Mouse (Mus musculus) hindbrain, postnatal 0 days (tissue): ENCODE results near the gene Chka. TPM values are rescaled to one million over a fixed set of nuclear protein-coding genes. Genes with fewer than 3 reads are reported as not detected.

Experiments
- ATAC-seq: fragments of 200-750 bp; cut with Nextera tagmentation; 2 replicates; pipeline ENCODE4 v1.8.0; 2017; ENCODE audit warnings: mild to moderate bottlenecking, moderate TSS enrichment, moderate library complexity
- DNase-seq: peaks from one replicate; pipeline ENCODE4 v3.0.0-alpha.2; 2015; ENCODE audit warnings: low spot score
- H3K27ac ChIP-seq: fragments of 300-500 bp; sonication (generic); 2 replicates; pipeline ENCODE4 v1.5.1; 2014; ENCODE audit warnings: mild to moderate bottlenecking
- H3K27me3 ChIP-seq: fragments of 300-500 bp; sonication (generic); 2 replicates; pipeline ENCODE4 v1.6.1; 2014; ENCODE audit warnings: low read length, mixed read lengths; ENCODE audit not compliant: insufficient read depth
- H3K36me3 ChIP-seq: fragments of 300-500 bp; sonication (generic); 2 replicates; pipeline ENCODE4 v1.6.1; 2014; ENCODE audit warnings: low read length, mixed read lengths; ENCODE audit not compliant: insufficient read depth
- H3K4me1 ChIP-seq: fragments of 300-500 bp; sonication (generic); 2 replicates; pipeline ENCODE4 v1.6.1; 2014; ENCODE audit warnings: antibody characterized with exemption, low read length, mixed read lengths; ENCODE audit not compliant: insufficient read depth
- H3K4me2 ChIP-seq: fragments of 300-500 bp; sonication (generic); 2 replicates; pipeline ENCODE4 v1.6.1; 2014; ENCODE audit warnings: low read depth, mild to moderate bottlenecking, low read length, moderate library complexity, mixed read lengths
- H3K4me3 ChIP-seq: fragments of 300-500 bp; sonication (generic); 2 replicates; pipeline ENCODE4 v1.5.1; 2014; ENCODE audit warnings: low read length
- H3K9ac ChIP-seq: fragments of 300-500 bp; sonication (generic); replicated peaks from 2 replicates; pipeline ENCODE4 v1.6.1; 2014; ENCODE audit warnings: mild to moderate bottlenecking, low read length, moderate library complexity, mixed read lengths
- H3K9me3 ChIP-seq: fragments of 300-500 bp; sonication (generic); 2 replicates; pipeline ENCODE4 v1.6.1; 2016; ENCODE audit warnings: low read length, mixed read lengths
- CTCF ChIP-seq: IDR thresholded peaks from 2 replicates; pipeline ENCODE4 v1.5.1; 2016; ENCODE audit warnings: antibody characterized with exemption, control low read depth, low read depth
- WGBS: fragments of 180-500 bp; shearing (Covaris S2); extraction: QIAGEN DNeasy Blood & Tissue Kit; methylation state at CpG from one replicate; pipeline ENCODE4 v1.1.7; 2014; 5-methylcytosine and 5-hydroxymethylcytosine counted together
- polyA plus RNA-seq: library from polyadenylated mRNA; unstranded; fragments of >200 nt; fragmentation: Nextera tagmentation; extraction: Ambion mirVana; gene quantifications from 2 replicates; pipeline ENCODE4 v1.2.1, GENCODE M21; 2015
- total RNA-seq: library from RNA; depleted of rRNA; stranded (reverse); fragments of >200 nt; gene quantifications from 2 replicates; pipeline ENCODE4 v1.2.3, GENCODE M21; 2014

Chka gene
- total and polyA plus RNA-seq, 2 experiments from 2014 or later, result 53.9 to 68.9 TPM

DNA sequence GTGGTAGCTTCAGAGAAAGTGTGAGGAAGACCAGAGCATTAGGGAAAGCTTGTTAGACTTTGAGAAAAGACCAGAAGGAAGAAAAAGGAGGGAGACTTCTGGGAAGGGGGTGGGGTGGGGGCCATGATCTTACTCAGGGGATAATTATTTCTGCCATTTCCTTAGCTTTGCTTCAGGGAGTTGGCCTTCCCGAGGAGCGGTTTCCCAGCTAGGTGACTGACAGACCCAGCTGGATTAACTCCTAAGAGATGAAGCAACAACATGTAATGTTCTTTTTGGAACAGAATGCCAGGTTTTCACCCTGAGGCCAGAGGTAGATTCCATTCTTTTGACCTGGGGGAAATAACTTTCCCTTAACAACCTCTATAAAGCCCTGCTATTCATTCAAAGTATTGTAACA is 11.9 kb upstream of the Chka start:
- TF ChIP-seq CTCF, result no peak
- Histone ChIP-seq H3K4me3 (no peak overlapping the region), H3K36me3 (no peaks in the 10 kb centered on the region), H3K9ac (no peak overlapping the region), H3K27me3 (no peaks in the 10 kb centered on the region), H3K9me3 (no peaks in the 10 kb centered on the region), H3K4me1 (no peaks in the 10 kb centered on the region), H3K4me2 (no peak overlapping the region), H3K27ac (no peak overlapping the region)
- no peak for ATAC-seq
- DNase-seq, result no peak
- WGBS, result 63% methylated on average over 2 of the region's 2 CpGs

DNA sequence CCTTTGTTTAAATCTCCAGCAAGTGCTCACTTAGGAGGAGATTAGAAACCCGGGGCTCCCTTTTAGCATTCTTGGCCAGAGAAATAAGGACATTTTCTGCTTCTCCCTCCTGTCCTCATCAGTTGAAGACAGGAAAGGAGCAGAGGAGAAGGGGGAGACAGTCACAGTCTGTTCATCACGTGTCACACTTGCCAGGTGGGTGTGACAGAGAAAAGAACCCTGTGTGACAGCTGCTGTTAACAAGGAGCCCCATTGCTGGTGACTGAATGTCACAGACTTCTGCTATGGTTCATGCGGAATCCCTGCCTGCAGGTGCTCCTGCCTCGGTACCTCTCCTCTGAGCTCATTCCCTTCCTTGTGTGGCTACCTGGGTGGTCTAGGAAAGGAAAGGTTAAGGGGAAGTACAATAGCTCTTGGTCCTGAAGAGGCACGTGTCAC is 11.3 kb upstream of the Chka start:
- Histone ChIP-seq H3K27ac (no peak overlapping the region), H3K4me1 (no peaks in the 10 kb centered on the region), H3K4me3 (no peak overlapping the region), H3K4me2 (no peak overlapping the region), H3K9ac (no peak overlapping the region), H3K9me3 (no peaks in the 10 kb centered on the region), H3K36me3 (no peaks in the 10 kb centered on the region), H3K27me3 (no peaks in the 10 kb centered on the region)
- ATAC-seq, result no peak
- 55% methylated on average over 5 of the region's 5 CpGs for WGBS
- TF ChIP-seq CTCF, result no peak
- no peak for DNase-seq

DNA sequence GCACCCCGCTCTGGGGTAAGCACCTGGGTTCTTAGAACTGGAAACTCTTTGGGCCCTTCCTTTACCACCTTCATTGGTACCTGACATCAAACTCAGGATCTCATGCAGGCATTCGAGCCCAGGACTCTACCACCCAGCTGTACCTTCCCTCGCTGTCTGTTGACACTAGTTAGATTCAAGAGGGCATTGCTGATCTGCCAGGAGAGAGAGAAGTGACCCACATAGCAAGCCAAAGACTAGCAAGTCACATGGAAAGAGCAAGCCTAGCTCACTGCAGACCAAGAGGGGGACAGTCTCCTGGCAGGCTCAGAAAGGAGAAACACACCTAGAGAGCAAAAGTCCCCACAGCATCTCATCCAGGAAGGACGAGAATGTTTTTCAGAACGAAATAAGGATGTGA is 10.9 kb upstream of the Chka start:
- H3K4me2 ChIP-seq, result no peak overlapping the region
- H3K27ac ChIP-seq, result no peak overlapping the region
- no peaks in the 10 kb centered on the region for H3K27me3 ChIP-seq
- no peak overlapping the region for H3K4me3 ChIP-seq
- no peak overlapping the region for H3K9ac ChIP-seq
- no peaks in the 10 kb centered on the region for H3K4me1 ChIP-seq
- no peak for TF ChIP-seq CTCF
- WGBS, result 83% methylated on average over 5 of the region's 5 CpGs
- no peaks in the 10 kb centered on the region for H3K9me3 ChIP-seq
- DNase-seq (no peak), ATAC-seq (no peak)
- no peaks in the 10 kb centered on the region for H3K36me3 ChIP-seq

DNA sequence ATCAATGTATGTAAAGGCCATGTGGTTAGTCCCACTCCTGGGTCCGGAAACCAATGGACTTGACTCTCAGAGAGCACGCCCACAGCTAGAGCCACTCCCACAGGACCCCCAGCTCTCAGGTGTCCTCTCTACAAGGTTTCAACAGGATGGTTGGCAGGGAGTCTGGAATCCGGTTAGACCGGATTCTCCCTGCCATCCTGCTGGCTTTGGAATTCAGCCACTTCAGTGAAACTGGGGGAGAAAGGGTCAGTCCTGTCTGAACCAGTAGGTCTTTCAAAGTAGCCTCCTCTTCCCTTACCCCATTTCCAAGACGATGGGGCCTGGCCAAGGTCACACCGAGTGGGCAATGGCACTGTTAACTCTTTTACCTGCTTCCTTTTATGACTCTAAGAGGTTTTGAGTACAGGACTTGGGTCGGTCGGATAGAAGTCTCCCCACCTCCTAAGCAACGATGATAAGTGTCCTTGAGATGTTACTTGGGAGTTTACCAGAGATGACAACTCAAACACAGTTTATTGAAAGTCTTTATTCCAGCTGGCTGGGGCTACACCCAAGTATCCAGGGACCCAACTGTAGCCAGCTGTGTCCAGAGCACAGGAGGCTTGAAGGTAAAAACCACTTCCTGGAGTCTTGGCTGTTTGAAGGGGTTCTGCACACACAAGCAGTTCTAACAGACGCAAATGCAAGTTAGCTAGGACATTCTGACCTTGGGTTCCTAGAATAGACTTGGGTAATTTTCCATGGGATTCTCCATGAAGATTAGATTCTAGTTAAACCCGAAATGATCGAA is 9.0 kb upstream of the Chka start:
- ATAC-seq, result no peak
- H3K27ac ChIP-seq, result no peak overlapping the region
- H3K4me3 ChIP-seq, result no peak overlapping the region
- no peak overlapping the region for H3K4me2 ChIP-seq
- no peak for TF ChIP-seq CTCF
- no peak for DNase-seq
- no peaks in the 10 kb centered on the region for H3K9me3 ChIP-seq
- H3K9ac ChIP-seq, result no peak overlapping the region
- WGBS, result 48% methylated on average over 12 of the region's 12 CpGs
- no peaks in the 10 kb centered on the region for H3K36me3 ChIP-seq
- no peaks in the 10 kb centered on the region for H3K4me1 ChIP-seq
- H3K27me3 ChIP-seq, result no peaks in the 10 kb centered on the region

DNA sequence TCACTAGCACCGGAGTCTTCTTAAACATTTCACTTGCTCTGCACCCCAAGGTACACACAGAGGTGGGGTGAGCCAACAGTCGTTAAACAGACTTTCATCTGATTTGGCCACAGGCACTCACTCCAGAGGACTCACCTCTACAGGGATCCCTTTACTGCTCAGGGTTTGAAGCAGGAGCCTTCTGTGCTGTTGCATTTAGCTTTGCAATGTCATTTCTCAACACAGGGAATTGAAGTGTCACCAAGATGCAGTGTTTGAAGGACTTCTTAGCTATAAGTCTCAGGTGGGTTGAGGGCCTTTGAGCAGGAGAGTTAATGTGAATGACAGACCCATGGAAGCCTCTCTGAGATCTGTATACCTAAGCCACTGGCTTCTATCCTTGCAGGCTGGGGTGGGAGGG is 7.9 kb upstream of the Chka start:
- Histone ChIP-seq H3K4me2 (no peak overlapping the region), H3K4me1 (no peaks in the 10 kb centered on the region), H3K27me3 (no peaks in the 10 kb centered on the region), H3K36me3 (no peaks in the 10 kb centered on the region), H3K27ac (no peak overlapping the region), H3K4me3 (no peak overlapping the region), H3K9ac (no peak overlapping the region), H3K9me3 (no peaks in the 10 kb centered on the region)
- DNase-seq (no peak), ATAC-seq (no peak)
- TF ChIP-seq CTCF, result no peak
- 88% methylated on average over 2 of the region's 2 CpGs for WGBS

DNA sequence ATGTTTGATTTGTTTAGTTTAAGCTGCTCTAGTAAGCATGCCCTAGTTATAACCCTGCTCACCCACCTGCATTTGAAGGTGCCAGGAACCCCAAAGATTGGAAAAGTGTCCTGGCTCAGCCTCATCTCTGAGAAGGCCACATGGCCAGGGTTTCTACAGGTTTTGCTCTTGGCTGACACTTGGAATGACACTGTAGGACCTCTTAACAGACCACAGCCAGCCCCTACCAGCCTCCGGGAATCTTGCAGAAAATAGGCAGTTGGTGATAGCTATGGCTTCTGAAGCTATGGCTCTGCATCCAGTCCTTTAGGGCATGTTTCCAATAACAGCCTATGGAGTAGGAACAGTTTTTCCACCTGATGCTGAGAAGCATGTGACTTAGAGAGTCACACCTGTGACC is 6.7 kb upstream of the Chka start:
- WGBS, result 97% methylated on average over 1 of the region's 1 CpGs
- Histone ChIP-seq H3K27me3 (no peaks in the 10 kb centered on the region), H3K4me3 (no peak overlapping the region), H3K9me3 (no peaks in the 10 kb centered on the region), H3K9ac (no peak overlapping the region), H3K36me3 (no peaks in the 10 kb centered on the region), H3K4me2 (no peak overlapping the region), H3K27ac (no peak overlapping the region), H3K4me1 (no peaks in the 10 kb centered on the region)
- ATAC-seq (no peak), DNase-seq (no peak)
- TF ChIP-seq CTCF, result no peak

DNA sequence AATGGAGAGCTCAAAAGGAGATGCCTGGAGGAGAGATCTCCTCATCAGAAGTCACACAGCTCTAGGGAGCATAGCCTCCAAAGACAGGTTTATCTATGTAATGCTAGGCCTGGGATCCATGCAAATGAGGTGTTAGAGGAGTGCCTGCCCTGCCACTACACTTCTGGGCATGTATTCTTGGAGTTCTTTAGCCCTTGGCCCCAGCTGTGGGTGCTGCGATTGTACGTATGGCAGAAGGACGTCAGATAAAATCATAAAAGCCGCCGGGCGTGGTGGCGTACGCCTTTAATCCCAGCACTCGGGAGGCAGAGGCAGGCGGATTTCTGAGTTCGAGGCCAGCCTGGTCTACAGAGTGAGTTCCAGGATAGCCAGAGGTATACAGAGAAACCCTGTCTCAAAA is 6.2 kb upstream of the Chka start:
- DNase-seq, result no peak
- no peak for ATAC-seq
- Histone ChIP-seq H3K4me2 (no peak overlapping the region), H3K36me3 (no peaks in the 10 kb centered on the region), H3K27ac (no peak overlapping the region), H3K27me3 (no peaks in the 10 kb centered on the region), H3K4me1 (no peaks in the 10 kb centered on the region), H3K4me3 (no peak overlapping the region), H3K9ac (no peak overlapping the region), H3K9me3 (no peaks in the 10 kb centered on the region)
- no peak for TF ChIP-seq CTCF
- WGBS, result 90% methylated on average over 11 of the region's 11 CpGs
